Mouse (Mus musculus): ENCODE results near the gene Timeless.
"Not testable (repeated sequence)": the region's sequence is repeated elsewhere in the genome, so short reads cannot be mapped to it uniquely, and the experiment has no call there.

Gene Timeless

DNA sequence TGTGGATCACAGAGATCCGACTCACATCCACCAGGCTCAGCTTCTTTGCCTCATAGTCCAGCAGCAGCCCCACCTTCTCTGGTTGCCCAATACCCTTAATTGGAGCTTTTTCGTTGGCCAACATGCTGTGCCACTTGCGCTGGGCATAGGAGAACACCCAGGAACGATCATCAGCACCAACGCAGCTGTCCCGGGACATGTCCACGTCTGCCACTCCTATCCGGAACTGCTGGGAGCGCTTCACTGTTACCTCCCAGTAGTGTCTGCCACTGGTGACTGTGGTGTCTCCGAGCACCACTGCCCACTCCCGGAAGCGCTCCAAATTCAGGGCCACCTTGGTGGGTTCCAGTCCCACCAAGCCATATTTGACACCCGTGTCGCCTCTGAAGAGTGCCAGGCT, 20.9 kb upstream of the Timeless start:
- in situ Hi-C loops (cut with MboI; ENCODE audit: low pct_unique_long_range_greater_than_20kb in 1 of 2, low sequenced_read_pairs in 2 of 2, unreplicated experiment in 1 of 2), result no loop called here

DNA sequence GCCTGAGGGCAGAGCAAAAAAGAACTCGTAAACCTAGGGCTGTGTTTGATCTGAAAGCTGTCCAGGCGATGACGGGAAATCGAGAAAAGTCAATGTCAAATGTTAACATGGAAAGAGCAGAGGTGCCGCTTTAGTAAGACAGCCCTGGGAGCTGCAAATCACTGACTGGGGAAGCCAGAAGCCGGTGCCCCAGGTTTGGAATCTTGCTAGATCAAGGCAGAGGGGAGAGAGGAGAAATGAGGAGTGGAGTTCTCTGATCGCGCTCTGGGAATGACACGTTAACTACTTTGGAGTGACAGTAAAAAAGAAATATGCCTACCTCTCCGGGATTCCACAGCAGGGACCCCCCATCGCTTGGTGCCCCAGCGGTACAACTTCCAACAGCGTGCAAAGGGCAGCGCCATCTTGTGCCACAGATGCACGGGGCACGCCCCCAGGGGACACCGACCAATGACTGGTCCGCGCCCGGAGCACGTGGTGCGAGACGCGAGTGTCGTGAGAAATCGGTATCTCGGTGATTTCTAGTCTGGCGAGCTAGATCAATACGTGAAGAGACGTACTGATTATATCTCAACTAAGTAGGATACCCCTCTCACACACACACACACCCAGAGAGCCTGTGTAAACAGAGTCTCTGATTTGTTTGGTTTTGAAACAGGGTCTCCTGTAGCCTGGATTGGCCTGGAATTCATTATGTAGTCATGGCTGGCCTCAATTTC, 20.3 kb upstream of the Timeless start, which contains the start of gene Spryd4:
TSS of gene Spryd4 (minus strand) at position 418 of the 719 bp plus-strand sequence.
- in situ Hi-C loops (cut with MboI; ENCODE audit: low pct_unique_long_range_greater_than_20kb in 1 of 2, low sequenced_read_pairs in 2 of 2, unreplicated experiment in 1 of 2), result no loop called here

DNA sequence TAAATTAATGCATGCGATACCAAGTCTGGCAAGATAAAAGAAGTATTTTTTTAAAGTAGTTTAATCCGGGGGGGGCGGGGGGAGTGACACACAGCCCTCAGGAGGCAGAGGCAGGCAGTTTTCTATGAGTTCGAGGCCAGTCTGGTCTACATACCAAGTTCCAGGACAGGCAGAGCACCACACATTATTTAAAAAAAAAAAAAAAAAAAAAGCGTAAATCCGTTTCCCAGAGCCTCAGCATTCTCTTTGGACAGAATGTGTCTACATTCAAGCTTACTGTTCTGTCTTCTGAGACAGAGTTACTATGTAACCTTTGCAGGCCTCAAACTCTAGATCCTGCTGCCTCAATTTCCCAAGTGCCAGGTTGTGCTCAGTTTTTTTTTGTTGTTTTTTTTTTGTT, 19.7 kb upstream of the Timeless start:
- in situ Hi-C loops (cut with MboI; ENCODE audit: low pct_unique_long_range_greater_than_20kb in 1 of 2, low sequenced_read_pairs in 2 of 2, unreplicated experiment in 1 of 2), result no loop called here

GRCm38 (mm10) chr10:128212871-128213323, 19.0 kb upstream of the Timeless start:
- in situ Hi-C loops (cut with MboI; ENCODE audit: low pct_unique_long_range_greater_than_20kb in 1 of 2, low sequenced_read_pairs in 2 of 2, unreplicated experiment in 1 of 2), result no loop called here

DNA sequence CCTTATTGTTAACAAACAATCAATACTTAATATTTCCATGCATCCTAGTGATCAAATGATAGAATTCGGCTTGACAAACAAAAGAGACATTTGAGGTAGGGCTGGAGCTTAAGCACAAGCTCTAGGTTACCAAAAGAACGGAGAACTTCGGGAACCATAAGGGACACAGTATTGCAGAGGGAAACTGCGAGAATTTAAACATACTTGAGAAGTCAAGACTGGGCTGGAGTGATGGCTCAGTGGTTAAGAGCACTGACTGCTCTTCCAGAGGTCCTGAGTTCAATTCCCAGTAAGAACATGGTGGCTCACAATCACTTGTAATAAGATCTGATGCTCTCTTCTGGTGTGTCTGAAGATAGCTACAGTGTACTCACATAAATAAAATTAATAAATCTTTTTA, 17.8 kb upstream of the Timeless start:
- in situ Hi-C loops (cut with MboI; ENCODE audit: low pct_unique_long_range_greater_than_20kb in 1 of 2, low sequenced_read_pairs in 2 of 2, unreplicated experiment in 1 of 2), result not testable (repeated sequence)

- in situ Hi-C loops (cut with MboI; ENCODE audit: low pct_unique_long_range_greater_than_20kb in 1 of 2, low sequenced_read_pairs in 2 of 2, unreplicated experiment in 1 of 2), result no loop called here
Observed at GRCm38 (mm10) chr10:128214981-128215380, 16.9 kb upstream of the Timeless start.

DNA sequence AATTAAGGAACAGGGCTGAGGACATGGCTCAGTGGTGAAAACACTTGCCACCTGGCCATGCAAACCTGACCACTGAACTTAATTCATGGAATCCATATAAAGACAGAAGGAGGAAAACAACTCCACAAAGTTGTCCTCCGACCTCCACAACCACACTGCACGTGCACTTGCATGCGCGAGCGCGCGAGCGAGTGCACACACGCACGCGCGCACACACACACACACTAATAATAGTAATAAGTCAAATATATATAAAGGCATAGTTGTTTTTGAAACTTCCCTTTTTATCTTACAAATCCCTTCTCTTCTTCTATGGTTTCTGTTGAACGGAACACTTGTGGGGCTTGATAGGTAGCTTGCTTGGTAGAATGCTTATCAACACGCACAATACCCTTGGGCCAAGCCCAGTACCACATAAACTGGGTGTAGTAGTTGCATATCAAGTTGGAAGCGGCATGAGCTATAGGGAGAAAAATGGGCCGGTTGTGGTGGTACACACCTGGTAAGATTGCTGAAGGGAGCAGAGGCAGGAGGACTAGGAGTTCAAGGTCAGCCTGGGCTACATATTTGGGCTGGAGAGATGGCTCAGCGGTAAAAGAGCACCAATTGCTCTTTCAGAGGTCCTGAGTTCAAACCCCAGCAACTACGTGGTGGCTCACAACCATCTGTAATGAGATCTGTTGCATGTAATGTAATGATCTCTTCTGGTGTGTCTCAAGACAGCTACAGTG, 13.3 kb upstream of the Timeless start:
- in situ Hi-C loops (cut with MboI; ENCODE audit: low pct_unique_long_range_greater_than_20kb in 1 of 2, low sequenced_read_pairs in 2 of 2, unreplicated experiment in 1 of 2), result no loop called here

DNA sequence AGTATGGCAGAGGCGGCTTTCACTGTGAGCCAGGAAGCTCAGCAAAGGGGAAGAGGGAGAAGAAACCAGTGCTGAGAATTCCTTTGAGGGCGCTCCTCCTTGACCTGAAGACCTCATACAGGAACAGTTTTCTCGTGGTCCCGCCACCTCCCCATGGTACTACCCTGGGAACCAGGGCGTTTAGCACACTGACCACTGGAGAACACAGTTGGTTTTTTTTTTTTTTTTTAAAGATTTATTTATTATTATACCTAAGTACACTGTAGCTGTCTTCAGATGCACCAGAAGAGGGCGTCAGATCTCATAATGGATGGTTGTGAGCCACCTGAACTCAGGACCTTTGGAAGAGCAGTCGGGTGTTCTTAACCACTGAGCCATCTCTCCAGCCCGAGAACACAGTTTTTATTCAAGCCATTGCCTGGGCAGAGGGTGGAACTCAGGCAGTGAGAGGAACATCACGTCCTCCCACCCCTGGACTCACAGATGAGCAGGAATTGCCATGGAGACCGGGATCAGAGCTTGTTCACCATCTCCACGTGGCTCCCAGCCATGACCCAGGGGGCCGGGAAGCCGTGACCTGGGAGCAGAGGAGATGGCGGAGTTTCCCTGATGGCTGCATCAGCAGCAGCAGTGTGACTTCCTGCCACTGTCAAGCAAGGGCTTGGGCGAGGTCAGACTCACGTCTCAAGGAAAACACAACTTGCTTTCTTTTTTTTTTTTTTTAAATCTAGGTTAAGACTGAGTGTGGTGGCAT, 10.2 kb upstream of the Timeless start:
- in situ Hi-C loops (cut with MboI; ENCODE audit: low pct_unique_long_range_greater_than_20kb in 1 of 2, low sequenced_read_pairs in 2 of 2, unreplicated experiment in 1 of 2), result no loop called here

DNA sequence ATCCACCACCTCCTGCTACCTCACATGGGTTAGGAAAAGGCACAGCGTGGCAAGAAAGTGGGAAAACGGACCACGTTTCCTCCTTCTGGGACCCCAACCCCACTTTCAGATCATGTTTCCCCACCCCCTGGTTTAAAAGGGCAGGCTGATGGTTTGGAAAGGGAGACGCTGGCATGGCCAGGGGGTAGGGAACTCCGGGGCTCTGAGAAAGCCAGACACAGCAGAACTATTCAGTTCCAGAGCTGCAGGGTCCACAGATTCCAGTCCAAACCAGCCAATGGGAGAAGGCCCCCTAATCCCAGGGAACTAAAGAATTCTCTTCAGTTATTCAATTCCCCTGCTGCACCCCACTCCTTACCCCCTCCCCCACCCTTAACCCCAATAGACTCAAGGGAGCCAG, 6.8 kb upstream of the Timeless start:
- in situ Hi-C loops (cut with MboI; ENCODE audit: low pct_unique_long_range_greater_than_20kb in 1 of 2, low sequenced_read_pairs in 2 of 2, unreplicated experiment in 1 of 2), result no loop called here

- in situ Hi-C loops (cut with MboI; ENCODE audit: low pct_unique_long_range_greater_than_20kb in 1 of 2, low sequenced_read_pairs in 2 of 2, unreplicated experiment in 1 of 2), result no loop called here
Observed at GRCm38 (mm10) chr10:128225538-128225937, 6.3 kb upstream of the Timeless start, which contains the start of gene Mip. Gene Mip (plus strand): TSS chr10:128225838.

- in situ Hi-C loops (cut with MboI; ENCODE audit: low pct_unique_long_range_greater_than_20kb in 1 of 2, low sequenced_read_pairs in 2 of 2, unreplicated experiment in 1 of 2), result no loop called here
Observed at GRCm38 (mm10) chr10:128227592-128227991, 4.3 kb upstream of the Timeless start.

DNA sequence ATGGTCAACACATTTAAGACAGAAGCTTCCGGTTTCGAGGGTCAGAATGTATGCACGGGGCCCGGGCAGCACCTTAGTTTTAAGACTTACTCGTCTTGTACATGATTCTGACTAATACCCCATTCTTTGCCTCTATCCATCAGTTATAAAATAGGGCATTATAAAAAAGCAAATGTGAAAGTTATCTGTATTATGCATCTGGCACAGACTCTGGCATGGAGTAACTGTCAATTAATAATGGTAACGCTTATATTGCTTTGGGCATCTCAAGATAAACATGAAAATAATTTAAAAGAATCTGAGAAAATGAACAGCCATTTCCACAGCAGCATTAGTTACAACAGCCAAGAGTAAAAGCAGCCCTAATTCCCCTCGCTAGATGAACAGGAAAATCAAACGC, 3.9 kb upstream of the Timeless start:
- in situ Hi-C loops (cut with MboI; ENCODE audit: low pct_unique_long_range_greater_than_20kb in 1 of 2, low sequenced_read_pairs in 2 of 2, unreplicated experiment in 1 of 2), result no loop called here

DNA sequence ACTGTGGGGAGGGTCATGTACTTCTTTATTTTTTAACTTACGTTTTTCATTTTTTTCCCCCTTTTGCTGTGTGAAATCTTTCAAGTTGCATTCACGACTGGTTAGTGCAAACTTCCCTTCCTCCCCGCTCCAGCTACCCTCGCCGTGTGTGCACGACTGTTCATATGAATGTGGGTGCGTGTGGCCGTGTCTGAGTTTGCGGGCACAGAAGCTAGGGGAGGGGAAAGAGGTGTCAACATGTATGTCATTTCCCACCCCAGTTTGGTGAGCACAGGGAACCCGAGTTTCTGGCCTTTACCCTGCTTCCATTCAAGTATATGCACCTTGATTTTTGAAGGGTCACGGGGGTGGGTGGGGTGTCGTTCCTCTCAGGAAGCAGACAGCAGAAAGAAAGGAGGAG, 1.3 kb upstream of the Timeless start:
- in situ Hi-C loops (cut with MboI; ENCODE audit: low pct_unique_long_range_greater_than_20kb in 1 of 2, low sequenced_read_pairs in 2 of 2, unreplicated experiment in 1 of 2), result no loop called here

GRCm38 (mm10) chr10:128231146-128231545, 719 bp upstream of the Timeless start:
- in situ Hi-C loops (cut with MboI; ENCODE audit: low pct_unique_long_range_greater_than_20kb in 1 of 2, low sequenced_read_pairs in 2 of 2, unreplicated experiment in 1 of 2), result no loop called here

DNA sequence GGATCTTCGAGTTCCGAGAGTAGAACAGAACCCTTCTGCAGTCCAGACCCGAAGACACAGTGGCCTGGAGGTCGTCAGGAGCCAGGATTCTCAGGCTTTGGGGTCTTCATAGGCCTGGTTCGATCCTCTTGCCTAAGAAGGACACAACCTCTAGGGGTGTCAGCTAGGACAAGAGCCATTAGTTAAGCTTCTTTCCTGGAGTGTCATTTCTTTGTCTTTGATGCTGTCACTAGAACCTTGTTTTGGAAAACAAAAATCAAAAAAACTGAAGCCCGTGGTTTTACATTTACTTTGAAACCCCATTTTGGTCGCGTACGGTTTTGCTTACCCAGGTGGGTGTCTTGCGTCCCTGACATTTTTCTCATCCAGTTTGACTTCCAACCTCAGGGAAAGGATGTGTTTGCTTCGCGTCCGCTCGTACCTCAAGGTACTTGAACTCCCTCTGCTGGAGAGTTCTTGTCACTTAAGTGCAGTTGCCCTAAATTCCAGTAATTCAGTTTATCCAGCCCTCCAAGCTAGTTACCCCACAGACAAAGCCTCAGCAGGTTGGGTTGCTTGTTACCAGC, 638 bp downstream of the Timeless start:
- in situ Hi-C loops (cut with MboI; ENCODE audit: low pct_unique_long_range_greater_than_20kb in 1 of 2, low sequenced_read_pairs in 2 of 2, unreplicated experiment in 1 of 2), result no loop called here

GRCm38 (mm10) chr10:128236321-128236720, 4.5 kb downstream of the Timeless start:
- in situ Hi-C loops (cut with MboI; ENCODE audit: low pct_unique_long_range_greater_than_20kb in 1 of 2, low sequenced_read_pairs in 2 of 2, unreplicated experiment in 1 of 2), result no loop called here

GRCm38 (mm10) chr10:128237807-128238480, 6.1 kb downstream of the Timeless start:
- in situ Hi-C loops (cut with MboI; ENCODE audit: low pct_unique_long_range_greater_than_20kb in 1 of 2, low sequenced_read_pairs in 2 of 2, unreplicated experiment in 1 of 2), result no loop called here

- in situ Hi-C loops (cut with MboI; ENCODE audit: low pct_unique_long_range_greater_than_20kb in 1 of 2, low sequenced_read_pairs in 2 of 2, unreplicated experiment in 1 of 2), result no loop called here
Observed at GRCm38 (mm10) chr10:128239140-128239539, 7.3 kb downstream of the Timeless start.
